Mouse (Mus musculus) forebrain, embryonic 15.5 days (tissue): ENCODE measurements at regions not wholly inside any gene's neighbourhood (a gene's known extent, or its start where the extent isn't known, plus 50 kb on each side); places are given as distances from the start of the nearest gene placed in this dataset.
A peak's percentile ranks its signal among the peaks of the same experiment; 100 is the strongest.

ENCODE experiments used
- ATAC-seq: fragments of 200-750 bp; cut with Nextera tagmentation; replicated peaks from 2 replicates; pipeline ENCODE4 v1.8.0; 2017; ENCODE audit warnings: mild to moderate bottlenecking, moderate TSS enrichment, moderate library complexity
- H3K27ac ChIP-seq: fragments of 300-500 bp; sonication (generic); replicated peaks from 2 replicates; pipeline ENCODE4 v1.5.1; 2015; ENCODE audit warnings: mild to moderate bottlenecking, inconsistent platforms
- H3K27me3 ChIP-seq: fragments of 300-500 bp; sonication (generic); 2 replicates; pipeline ENCODE4 v1.6.1; 2015; ENCODE audit warnings: inconsistent platforms
- H3K36me3 ChIP-seq: fragments of 300-500 bp; sonication (generic); 2 replicates; pipeline ENCODE4 v1.6.1; 2015; ENCODE audit warnings: mild to moderate bottlenecking, inconsistent platforms
- H3K4me1 ChIP-seq: fragments of 300-500 bp; sonication (generic); 2 replicates; pipeline ENCODE4 v1.6.1; 2015; ENCODE audit warnings: inconsistent platforms
- H3K4me2 ChIP-seq: fragments of 300-500 bp; sonication (generic); replicated peaks from 2 replicates; pipeline ENCODE4 v1.6.1; 2015; ENCODE audit warnings: mild to moderate bottlenecking, inconsistent platforms
- H3K4me3 ChIP-seq: fragments of 300-500 bp; sonication (generic); 2 replicates; pipeline ENCODE4 v1.5.1; 2015; ENCODE audit warnings: mild to moderate bottlenecking, inconsistent platforms
- H3K9ac ChIP-seq: fragments of 300-500 bp; sonication (generic); replicated peaks from 2 replicates; pipeline ENCODE4 v1.6.1; 2015; ENCODE audit warnings: mild to moderate bottlenecking, inconsistent platforms
- H3K9me3 ChIP-seq: fragments of 300-500 bp; sonication (generic); 2 replicates; pipeline ENCODE4 v1.6.1; 2016; ENCODE audit warnings: inconsistent platforms
- WGBS: fragments of 180-500 bp; shearing (Covaris S2); methylation state at CpG from one replicate; pipeline ENCODE4 v1.1.7; 2015; ENCODE audit warnings: mixed read lengths; 5-methylcytosine and 5-hydroxymethylcytosine counted together

DNA sequence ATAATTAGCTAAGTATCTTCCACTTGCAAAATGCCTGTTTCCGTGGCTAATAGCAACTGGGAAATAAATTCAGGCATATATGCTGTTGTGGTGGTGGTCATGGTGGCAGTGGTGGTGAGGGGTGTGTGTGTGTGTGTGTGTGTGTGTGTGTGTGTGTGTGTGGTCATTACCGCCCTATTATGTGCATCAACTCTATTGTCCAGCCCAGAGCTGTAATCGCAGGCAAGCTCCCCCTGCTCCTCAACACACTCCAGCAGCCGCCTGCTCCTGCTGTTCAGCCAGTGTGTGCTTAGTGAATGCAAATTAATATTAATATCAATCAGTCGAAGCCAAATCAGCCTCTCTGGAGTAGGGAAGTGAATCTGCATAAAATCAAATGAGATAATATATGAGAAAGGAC is 152.9 kb upstream of the Zic3 start:
- H3K27ac ChIP-seq, result no peak overlapping the region
- H3K9ac ChIP-seq, result no peak overlapping the region
- H3K4me3 ChIP-seq, result no peak overlapping the region
- no peaks in the 10 kb centered on the region for H3K9me3 ChIP-seq
- H3K27me3 ChIP-seq, result no peaks in the 10 kb centered on the region
- no peaks in the 10 kb centered on the region for H3K4me1 ChIP-seq
- H3K36me3 ChIP-seq, result no peaks in the 10 kb centered on the region
- H3K4me2 ChIP-seq, result no peak overlapping the region
- WGBS, result 41% methylated on average over 5 of the region's 5 CpGs
- peak; percentile 35; the same call in 1 of the 2 replicates for ATAC-seq

DNA sequence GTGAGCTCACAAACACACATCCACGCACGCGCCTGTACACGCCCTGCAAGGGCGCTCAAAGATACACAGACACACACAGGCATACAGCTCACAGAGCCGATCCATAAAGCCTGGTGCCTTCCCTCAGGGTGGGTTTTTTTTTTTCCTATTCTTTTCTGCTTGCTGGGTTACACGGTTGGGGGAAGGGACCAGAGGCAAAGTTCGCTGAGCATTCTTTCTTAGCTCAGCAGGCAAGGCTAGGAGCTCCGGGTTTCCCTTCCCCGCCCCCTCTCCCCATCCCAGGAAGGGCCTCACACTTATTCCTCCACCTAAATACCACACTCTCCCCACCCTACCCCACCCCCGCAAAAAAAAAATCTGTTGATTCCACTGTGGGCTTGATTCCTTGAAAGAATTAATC is 105.8 kb upstream of the Zic3 start:
- no peaks in the 10 kb centered on the region for H3K36me3 ChIP-seq
- H3K27ac ChIP-seq, result no peak overlapping the region
- WGBS, result 28% methylated on average over 10 of the region's 11 CpGs
- no peak overlapping the region for H3K9ac ChIP-seq
- no peaks in the 10 kb centered on the region for H3K4me1 ChIP-seq
- H3K9me3 ChIP-seq, result no peaks in the 10 kb centered on the region
- peaks cover 10% of the 10 kb centered on the region for H3K27me3 ChIP-seq
- no peak overlapping the region for H3K4me3 ChIP-seq
- no peak overlapping the region for H3K4me2 ChIP-seq
- ATAC-seq, result no peak

- Histone ChIP-seq H3K27me3 (peaks cover 10% of the 10 kb centered on the region), H3K4me3 (no peak overlapping the region), H3K27ac (no peak overlapping the region), H3K36me3 (no peaks in the 10 kb centered on the region), H3K4me2 (no peak overlapping the region), H3K4me1 (no peaks in the 10 kb centered on the region), H3K9me3 (no peaks in the 10 kb centered on the region), H3K9ac (no peak overlapping the region)
- ATAC-seq, result no peak
- WGBS, result 18% methylated on average over 21 of the region's 21 CpGs
Measured at GRCm38 (mm10) chrX:57917441-57918145, 104.9 kb upstream of the Zic3 start.

- Histone ChIP-seq H3K9ac (no peak overlapping the region), H3K4me1 (no peaks in the 10 kb centered on the region), H3K27ac (no peak overlapping the region), H3K4me3 (no peak overlapping the region), H3K36me3 (no peaks in the 10 kb centered on the region), H3K9me3 (no peaks in the 10 kb centered on the region), H3K27me3 (peaks cover 10% of the 10 kb centered on the region), H3K4me2 (no peak overlapping the region)
- ATAC-seq, result no peak
- WGBS, result 16% methylated on average over 25 of the region's 25 CpGs
Measured at GRCm38 (mm10) chrX:57918181-57919115, 104.1 kb upstream of the Zic3 start.

DNA sequence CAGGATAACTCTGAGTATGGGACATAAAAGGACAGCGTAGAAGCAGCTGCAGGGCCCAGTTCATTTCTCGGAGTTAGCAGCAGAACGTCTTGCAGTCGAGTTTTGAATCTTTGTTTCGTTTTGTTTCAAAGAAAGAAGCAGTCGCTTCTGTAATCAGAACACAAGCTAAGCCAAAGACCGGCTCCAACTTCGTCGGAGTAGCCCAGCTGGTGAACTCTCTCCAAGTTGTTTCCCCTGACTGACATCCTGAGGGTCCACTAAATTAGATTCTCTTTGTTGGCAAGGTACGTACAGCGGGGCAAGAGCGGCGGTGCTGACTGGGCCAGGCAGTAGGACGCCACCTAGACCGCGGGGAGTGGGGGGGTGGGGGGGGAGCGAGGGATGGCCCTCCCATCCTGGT is 102.6 kb upstream of the Zic3 start:
- ATAC-seq, result no peak
- H3K4me1 ChIP-seq, result no peaks in the 10 kb centered on the region
- no peaks in the 10 kb centered on the region for H3K36me3 ChIP-seq
- WGBS, result 18% methylated on average over 17 of the region's 17 CpGs
- H3K4me3 ChIP-seq, result no peak overlapping the region
- H3K4me2 ChIP-seq, result peak overlapping the region; percentile 19
- peaks cover 10% of the 10 kb centered on the region for H3K27me3 ChIP-seq
- H3K9ac ChIP-seq, result no peak overlapping the region
- H3K27ac ChIP-seq, result no peak overlapping the region
- H3K9me3 ChIP-seq, result no peaks in the 10 kb centered on the region

DNA sequence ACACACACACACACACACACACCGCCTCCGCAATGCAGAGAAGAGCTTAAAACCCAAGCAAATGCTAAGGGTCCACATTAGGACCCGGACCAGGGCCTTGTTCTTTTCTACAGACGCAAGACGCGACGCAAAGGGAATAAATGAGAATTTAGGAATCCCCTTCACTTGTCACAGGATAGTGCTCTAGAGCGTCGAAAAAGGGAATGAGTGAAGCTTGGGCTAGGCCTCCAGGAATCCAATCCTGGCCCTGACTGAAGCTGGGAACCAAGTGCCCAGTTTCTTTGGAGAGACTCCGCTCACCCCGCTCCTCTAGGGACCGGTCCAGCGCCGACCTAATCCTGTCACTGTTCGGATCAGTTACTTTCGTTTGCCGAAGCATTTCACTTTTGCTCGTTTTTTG is 102.1 kb upstream of the Zic3 start:
- no peaks in the 10 kb centered on the region for H3K9me3 ChIP-seq
- no peak overlapping the region for H3K4me3 ChIP-seq
- peak overlapping the region; percentile 19; the same call in 1 of the 2 replicates for H3K4me2 ChIP-seq
- no peak for ATAC-seq
- H3K27me3 ChIP-seq, result peaks cover 10% of the 10 kb centered on the region
- H3K4me1 ChIP-seq, result no peaks in the 10 kb centered on the region
- H3K27ac ChIP-seq, result no peak overlapping the region
- 22% methylated on average over 18 of the region's 18 CpGs for WGBS
- no peaks in the 10 kb centered on the region for H3K36me3 ChIP-seq
- H3K9ac ChIP-seq, result no peak overlapping the region

DNA sequence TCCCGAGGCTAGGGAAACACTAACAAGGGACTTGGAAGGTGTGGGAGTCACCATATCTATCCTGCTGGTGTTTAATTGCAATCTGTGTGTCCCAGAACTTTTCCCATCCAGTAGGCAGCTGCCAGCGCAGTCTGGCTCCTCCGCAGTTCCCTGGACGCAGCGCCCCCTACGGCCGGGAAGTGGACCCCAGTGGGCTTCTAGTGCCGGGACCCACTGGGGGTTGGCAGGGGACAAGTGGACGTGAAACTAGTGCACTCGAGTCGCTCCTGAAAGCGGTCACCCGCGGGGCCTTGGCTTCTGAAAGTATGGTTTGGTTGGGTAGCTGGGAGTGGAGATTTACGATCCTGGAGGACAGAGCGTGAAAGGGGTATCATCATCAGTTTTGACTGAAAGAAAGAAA is 101.2 kb upstream of the Zic3 start:
- ATAC-seq, result peak; percentile 27; the same call in 1 of the 2 replicates
- H3K27ac ChIP-seq, result no peak overlapping the region
- H3K4me3 ChIP-seq, result no peak overlapping the region

GRCm38 (mm10) chrX:57921821-57922449 is 100.6 kb upstream of the Zic3 start:
- H3K9ac ChIP-seq, result no peak overlapping the region
- no peak overlapping the region for H3K27ac ChIP-seq
- no peaks in the 10 kb centered on the region for H3K36me3 ChIP-seq
- peaks cover 10% of the 10 kb centered on the region for H3K27me3 ChIP-seq
- ATAC-seq, result 0 out of 2 replicates have a peak, but pooled peaks have one; percentile 32
- 29% methylated on average over 25 of the region's 25 CpGs for WGBS
- peak overlapping the region; percentile 20 for H3K4me2 ChIP-seq
- no peaks in the 10 kb centered on the region for H3K9me3 ChIP-seq
- H3K4me3 ChIP-seq, result no peak overlapping the region
- no peaks in the 10 kb centered on the region for H3K4me1 ChIP-seq

More for the DNA sequence above, 101.2 kb upstream of the Zic3 start:
- Histone ChIP-seq H3K27me3 (peaks cover 10% of the 10 kb centered on the region), H3K9ac (no peak overlapping the region), H3K4me1 (no peaks in the 10 kb centered on the region), H3K4me2 (0 out of 2 replicates have a peak overlapping the region, but pooled peaks have one; percentile 9), H3K9me3 (no peaks in the 10 kb centered on the region), H3K36me3 (no peaks in the 10 kb centered on the region)
- WGBS, result 18% methylated on average over 16 of the region's 16 CpGs

GRCm38 (mm10) chrX:57923836-57924235 is 98.7 kb upstream of the Zic3 start:
- no peak overlapping the region for H3K27ac ChIP-seq
- no peak overlapping the region for H3K4me2 ChIP-seq
- WGBS, result 36% methylated on average over 5 of the region's 5 CpGs
- H3K36me3 ChIP-seq, result no peaks in the 10 kb centered on the region
- H3K27me3 ChIP-seq, result peaks cover 10% of the 10 kb centered on the region
- no peak overlapping the region for H3K4me3 ChIP-seq
- H3K4me1 ChIP-seq, result no peaks in the 10 kb centered on the region
- no peaks in the 10 kb centered on the region for H3K9me3 ChIP-seq
- no peak overlapping the region for H3K9ac ChIP-seq
- ATAC-seq, result no peak

GRCm38 (mm10) chrX:57935621-57936020 is 86.9 kb upstream of the Zic3 start:
- Histone ChIP-seq H3K36me3 (no peaks in the 10 kb centered on the region), H3K4me3 (no peak overlapping the region), H3K9ac (no peak overlapping the region), H3K4me2 (no peak overlapping the region), H3K27ac (no peak overlapping the region), H3K9me3 (no peaks in the 10 kb centered on the region), H3K27me3 (no peaks in the 10 kb centered on the region), H3K4me1 (no peaks in the 10 kb centered on the region)
- WGBS, result 72% methylated on average over 3 of the region's 3 CpGs
- no peak for ATAC-seq

GRCm38 (mm10) chrX:57938248-57938836 is 84.2 kb upstream of the Zic3 start:
- Histone ChIP-seq H3K36me3 (no peaks in the 10 kb centered on the region), H3K9ac (no peak overlapping the region), H3K4me1 (no peaks in the 10 kb centered on the region), H3K27ac (no peak overlapping the region), H3K27me3 (no peaks in the 10 kb centered on the region), H3K4me3 (no peak overlapping the region), H3K9me3 (no peaks in the 10 kb centered on the region), H3K4me2 (no peak overlapping the region)
- peak; percentile 84 for ATAC-seq
- WGBS, result 31% methylated on average over 6 of the region's 6 CpGs

DNA sequence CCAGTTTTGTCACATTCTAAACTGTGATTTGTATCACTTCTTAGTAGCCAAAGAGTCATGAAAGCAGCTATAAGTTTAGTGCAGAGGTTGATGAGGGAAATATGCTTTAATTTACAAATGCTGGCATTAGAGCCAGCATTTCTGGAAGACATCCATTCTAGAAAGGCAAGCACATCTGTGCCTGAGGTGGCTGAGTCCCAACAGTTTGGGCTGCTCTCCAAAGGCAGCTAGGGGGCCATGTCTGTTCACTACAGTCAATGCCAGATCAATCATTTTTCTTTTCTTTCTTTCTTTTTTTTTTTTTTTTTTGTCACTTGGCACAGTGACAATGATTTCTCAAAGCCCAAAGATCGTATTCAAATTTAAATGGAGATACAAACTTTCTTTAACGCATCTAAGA is 71.6 kb upstream of the Zic3 start:
- ATAC-seq, result no peak
- 32% methylated on average over 2 of the region's 2 CpGs for WGBS
- Histone ChIP-seq H3K36me3 (no peaks in the 10 kb centered on the region), H3K27me3 (no peaks in the 10 kb centered on the region), H3K9me3 (no peaks in the 10 kb centered on the region), H3K4me2 (no peak overlapping the region), H3K4me1 (peaks cover 4% of the 10 kb centered on the region; the same call in 1 of the 2 replicates), H3K27ac (no peak overlapping the region), H3K9ac (no peak overlapping the region), H3K4me3 (no peak overlapping the region)
